Mouse (Mus musculus) kidney, adult 9 months (tissue): ENCODE measurements around the gene Exoc2.

Experiments used
- DNase-seq: peaks from one replicate; pipeline ENCODE4 v3.0.0; 2022

The Exoc2 gene

GRCm38 (mm10) chr13:30764014-30764740, 209.7 kb downstream of the Exoc2 start:
- no peak for DNase-seq
